ENCODE assay signal across 7 mouse cellular contexts in the genomic region with DNA sequence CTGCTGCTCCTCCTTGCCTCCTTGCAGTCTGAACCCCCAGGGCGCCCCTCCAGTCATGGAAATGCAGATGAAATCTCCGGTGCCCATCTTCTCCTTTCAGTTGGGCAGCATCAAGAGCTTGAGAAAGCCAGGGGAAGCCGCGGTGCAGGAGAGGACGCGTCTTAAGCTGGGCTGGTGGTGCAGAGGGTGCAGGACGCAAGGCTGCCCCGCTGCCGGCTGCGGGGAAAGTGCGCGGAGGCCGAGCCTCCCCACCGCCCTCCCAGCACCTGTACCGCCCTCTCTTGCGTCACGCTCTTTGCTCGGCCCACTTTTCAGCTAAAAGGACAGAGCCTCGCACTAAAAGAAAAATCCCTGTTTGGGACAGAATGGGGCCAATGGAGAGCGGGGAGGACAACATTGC. TPM values are rescaled to one million over a fixed set of nuclear protein-coding genes. Genes with fewer than 3 reads are reported as not detected.
DNase-seq lines count a peak whose midpoint lies in the region; ATAC-seq lines count a peak whose summit lies in the region.

A gene (minus strand): TSS at position 229 of the 400 bp plus-strand sequence.

- peaks cover 4% of the 10 kb centered on the region; the same call in 1 of the 2 replicates for H3K36me3 ChIP-seq in intestine, embryonic 15.5 days

- H3K9me3 ChIP-seq in intestine, embryonic 15.5 days = no peaks in the 10 kb centered on the region

- peak within 1 kb of the TSS; percentile 38 for H3K27ac ChIP-seq in intestine, embryonic 15.5 days

- peak within 1 kb of the TSS; percentile 73 for H3K4me2 ChIP-seq in intestine, embryonic 15.5 days (replicated peaks)

- H3K4me1 ChIP-seq in intestine, embryonic 15.5 days (replicated peaks) = 0 out of 2 replicates have a peak, but pooled peaks cover 3% of the 10 kb centered on the region

- no peaks in the 10 kb centered on the region for H3K27me3 ChIP-seq in intestine, embryonic 15.5 days (replicated peaks)

- peak; percentile 70 for DNase-seq in adrenal gland, adult 8-10 months
- peak; percentile 66 for DNase-seq in embryo, embryonic 9.5 days (ENCODE audit: extremely low spot score)
- no peak for DNase-seq in gonadal fat pad, adult 2 months (ENCODE audit: low read depth)
- DNase-seq in left cerebral cortex, postnatal 36 days (ENCODE audit: low spot score in 2 of 2) = peak; percentile 20 to 37
- DNase-seq in right cerebral cortex, postnatal 36 days (ENCODE audit: low spot score in 2 of 2) = peak; percentile 8 to 20

- peak within 1 kb of the TSS; percentile 52 for H3K9ac ChIP-seq in intestine, embryonic 15.5 days

- ATAC-seq in intestine, embryonic 15.5 days = peak; percentile 89
- peak; percentile 94 for ATAC-seq in megakaryocyte-erythroid progenitor cell, adult 5-6 weeks (replicated peaks; ENCODE audit: low FRiP score, low TSS enrichment, poor library complexity, severe bottlenecking)

- intact Hi-C loops in left cerebral cortex, postnatal 36 days (cut with DNase I) = loop anchor here (2.0 to 10.0 kb wide), 2 partner anchors 67 to 119 kb away; no protein-coding TSS in a partner anchor

- peak within 1 kb of the TSS; percentile 55 for H3K4me3 ChIP-seq in intestine, embryonic 15.5 days (replicated peaks)

- WGBS in intestine, embryonic 15.5 days = under 1% methylated on average over 20 of the region's 20 CpGs

RNA-seq across cellular contexts. Expression of the gene that starts here (rescaled TPM):
- 10 to 100 TPM; 13.8 to 31.8 (median 20.3) TPM for total RNA-seq in adrenal gland, adult 8-10 months (2022)
- 20.7 and 27.5 TPM in 2 replicates for polyA plus RNA-seq in gonadal fat pad, adult 2 months (2012; rRNA removed)
- 31.2 and 36.8 TPM in 2 replicates for polyA plus RNA-seq in intestine, embryonic 15.5 days (2015; fragmentation: Nextera tagmentation; extraction: Ambion mirVana)
- total RNA-seq in left cerebral cortex, postnatal 36 days (2021) = 1 to 10 TPM; 2.9 to 3.2 TPM
- total RNA-seq in megakaryocyte-erythroid progenitor cell, adult 5-6 weeks (2014; fragmentation: Nextera tagmentation) = 3.6 and 10.3 TPM in 2 replicates
- 1.5 and 2.3 TPM in 2 replicates for total RNA-seq in megakaryocyte-erythroid progenitor cell, adult 5-6 weeks (2017)
